Mouse (Mus musculus) MEL (cell line): ENCODE results near the gene Amacr. TPM values are rescaled to one million over a fixed set of nuclear protein-coding genes. Genes with fewer than 3 reads are reported as not detected.
"Not testable (repeated sequence)": the region's sequence is repeated elsewhere in the genome, so short reads cannot be mapped to it uniquely, and the experiment has no call there.

Experiments
- DNase-seq: peaks from one replicate; pipeline ENCODE4 v3.0.0; 2011; ENCODE audit warnings: low read depth, low spot score
- H3K27ac ChIP-seq: 2 replicates; pipeline ENCODE4 v1.5.1; 2012; ENCODE audit warnings: low read depth, mild to moderate bottlenecking, control low read depth, low read length, moderate library complexity; ENCODE audit not compliant: control insufficient read depth
- H3K27me3 ChIP-seq, 2 experiments: fragments of 150-350 bp in 1 of 2; sonication (generic) in 1 of 2; 2 replicates each; pipeline ENCODE4 v1.6.1; 2012; ENCODE audit warnings: low read length in 2 of 2, mild to moderate bottlenecking in 2 of 2, improper control_type of control experiment in 1 of 2, moderate library complexity in 1 of 2; ENCODE audit not compliant: insufficient read depth in 2 of 2, control insufficient read depth in 1 of 2
- H3K36me3 ChIP-seq, 2 experiments: 2 replicates each; pipeline ENCODE4 v1.6.1; 2012 to 2014; ENCODE audit warnings: low read length in 2 of 2, improper control_type of control experiment in 1 of 2, inconsistent platforms in 1 of 2, mild to moderate bottlenecking in 1 of 2; ENCODE audit not compliant: insufficient read depth in 2 of 2, control insufficient read depth in 1 of 2
- H3K4me1 ChIP-seq, 2 experiments: fragments of 150-350 bp in 1 of 2; sonication (generic) in 1 of 2; 2 replicates each; pipeline ENCODE4 v1.6.1; 2012; ENCODE audit warnings: low read length in 2 of 2, improper control_type of control experiment in 1 of 2, mild to moderate bottlenecking in 1 of 2; ENCODE audit not compliant: insufficient read depth in 2 of 2, control insufficient read depth in 1 of 2
- H3K4me3 ChIP-seq, 2 experiments: fragments of 150-350 bp in 1 of 2; sonication (generic) in 1 of 2; 2 replicates each; pipeline ENCODE4 v1.5.1; 2012; ENCODE audit warnings: low read depth in 2 of 2, low read length in 2 of 2, mild to moderate bottlenecking in 2 of 2, moderate library complexity in 2 of 2, control low read depth in 1 of 2, improper control_type of control experiment in 1 of 2; ENCODE audit not compliant: control insufficient read depth in 1 of 2, insufficient read depth in 1 of 2
- H3K79me2 ChIP-seq: 2 replicates; pipeline ENCODE4 v1.6.1; 2012; ENCODE audit warnings: mild to moderate bottlenecking, low read length, moderate library complexity; ENCODE audit not compliant: control insufficient read depth, poor library complexity, insufficient read depth
- H3K9ac ChIP-seq: 2 replicates; pipeline ENCODE4 v1.6.1; 2012; ENCODE audit warnings: low read depth, mild to moderate bottlenecking, control low read depth, low read length, moderate library complexity; ENCODE audit not compliant: control insufficient read depth, poor library complexity, severe bottlenecking
- H3K9me3 ChIP-seq: fragments of 150-350 bp; sonication (generic); replicated peaks from 2 replicates; pipeline ENCODE4 v1.6.1; 2012; ENCODE audit warnings: mild to moderate bottlenecking, low read length, improper control_type of control experiment, moderate library complexity; ENCODE audit not compliant: insufficient read depth
- CTCF ChIP-seq, 3 experiments: IDR thresholded peaks in 2 of 3; conservative IDR thresholded peaks in 1 of 3; 2 replicates each; pipeline ENCODE4 v1.5.1; 2011 to 2012; ENCODE audit warnings: low read length in 3 of 3, low read depth in 2 of 3, mild to moderate bottlenecking in 2 of 3, improper control_type of control experiment in 1 of 3, inconsistent platforms in 1 of 3, mixed read lengths in 1 of 3, moderate library complexity in 1 of 3; ENCODE audit not compliant: control insufficient read depth in 1 of 3, insufficient read depth in 1 of 3, poor library complexity in 1 of 3, severe bottlenecking in 1 of 3
- EP300 ChIP-seq, 2 experiments: IDR thresholded peaks; 2 replicates each; pipeline ENCODE4 v1.6.1; 2011; ENCODE audit warnings: improper control_type of control experiment in 2 of 2, low read length in 2 of 2, low read depth in 1 of 2, mild to moderate bottlenecking in 1 of 2
- GATA1 ChIP-seq: IDR thresholded peaks from 2 replicates; pipeline ENCODE4 v1.6.1; 2011; ENCODE audit warnings: low read depth, low read length, improper control_type of control experiment
- MAZ ChIP-seq: IDR thresholded peaks from 2 replicates; pipeline ENCODE4 v1.6.1; 2012; ENCODE audit warnings: low read depth, mild to moderate bottlenecking, inconsistent platforms, low read length, improper control_type of control experiment
- MEF2A ChIP-seq: IDR thresholded peaks from 2 replicates; pipeline ENCODE4 v1.6.1; 2014; ENCODE audit warnings: low read depth, mild to moderate bottlenecking, inconsistent platforms, low read length, improper control_type of control experiment; ENCODE audit not compliant: poor library complexity, insufficient replicate concordance, severe bottlenecking; ENCODE audit errors: extremely low read depth
- MXI1 ChIP-seq: IDR thresholded peaks from 2 replicates; pipeline ENCODE4 v1.6.1; 2011; ENCODE audit warnings: mild to moderate bottlenecking, low read depth, low read length, improper control_type of control experiment
- MYC ChIP-seq: IDR thresholded peaks from 2 replicates; pipeline ENCODE4 v1.6.1; 2011; ENCODE audit warnings: low read depth, mild to moderate bottlenecking, low read length, improper control_type of control experiment, moderate library complexity
- NELFE ChIP-seq: IDR thresholded peaks from 2 replicates; pipeline ENCODE4 v1.6.1; 2011; ENCODE audit warnings: low read depth, low read length, improper control_type of control experiment
- NRF1 ChIP-seq: IDR thresholded peaks from 2 replicates; pipeline ENCODE4 v1.6.1; 2014; ENCODE audit warnings: low read depth, mild to moderate bottlenecking, inconsistent platforms, low read length, improper control_type of control experiment, moderate library complexity; ENCODE audit not compliant: poor library complexity, insufficient read depth, severe bottlenecking
- POLR2A ChIP-seq, 2 experiments: IDR thresholded peaks; 2 replicates each; pipeline ENCODE4 v1.6.1; 2011 to 2012; ENCODE audit warnings: low read length in 2 of 2, mild to moderate bottlenecking in 2 of 2, control low read depth in 1 of 2, improper control_type of control experiment in 1 of 2, low read depth in 1 of 2, moderate library complexity in 1 of 2; ENCODE audit not compliant: control insufficient read depth in 1 of 2, insufficient read depth in 1 of 2, poor library complexity in 1 of 2
- POLR2AphosphoS2 ChIP-seq: IDR thresholded peaks from 2 replicates; pipeline ENCODE4 v1.6.1; 2011; ENCODE audit warnings: low read length, improper control_type of control experiment
- POLR2AphosphoS5 ChIP-seq: IDR thresholded peaks from 2 replicates; pipeline ENCODE4 v1.6.1; 2012; ENCODE audit warnings: low read depth, borderline replicate concordance, mild to moderate bottlenecking, inconsistent platforms, low read length, moderate library complexity, mixed read lengths
- RAD21 ChIP-seq: IDR thresholded peaks from 2 replicates; pipeline ENCODE4 v1.6.1; 2011; ENCODE audit warnings: mild to moderate bottlenecking, low read depth, low read length, improper control_type of control experiment
- RCOR1 ChIP-seq: IDR thresholded peaks from 2 replicates; pipeline ENCODE4 v1.6.1; 2012; ENCODE audit warnings: low read depth, mild to moderate bottlenecking, inconsistent platforms, low read length, improper control_type of control experiment
- TBP ChIP-seq: IDR thresholded peaks from 2 replicates; pipeline ENCODE4 v1.8.0; 2011; ENCODE audit warnings: low read depth, low read length, improper control_type of control experiment
- UBTF ChIP-seq: IDR thresholded peaks from 2 replicates; pipeline ENCODE4 v1.6.1; 2012; ENCODE audit warnings: low read depth, mild to moderate bottlenecking, inconsistent platforms, low read length, improper control_type of control experiment, moderate library complexity, borderline replicate concordance; ENCODE audit not compliant: insufficient read depth
- ZNF384 ChIP-seq: IDR thresholded peaks from 2 replicates; pipeline ENCODE4 v1.6.1; 2012; ENCODE audit warnings: low read depth, mild to moderate bottlenecking, inconsistent platforms, low read length, improper control_type of control experiment
- polyA plus RNA-seq, 2 experiments: library from polyadenylated mRNA; stranded (reverse) in 1 of 2; unstranded in 1 of 2; fragments of >175 nt in 1 of 2; fragments of >200 nt in 1 of 2; gene quantifications; 2 replicates each; pipeline versions ENCODE4 v1.2.1 to v1.2.4; 2012; ENCODE audit warnings: low replicate concordance in 2 of 2, low read depth in 1 of 2; ENCODE audit not compliant: insufficient read length in 2 of 2, insufficient read depth in 1 of 2, missing spikeins in 1 of 2
- total RNA-seq: library from RNA; depleted of rRNA; stranded (reverse); fragments of 300-350 nt; gene quantifications from 2 replicates; pipeline ENCODE4 v1.2.3, GENCODE M21; 2012

Amacr gene
- total and polyA plus RNA-seq, 3 experiments: not detected

DNA sequence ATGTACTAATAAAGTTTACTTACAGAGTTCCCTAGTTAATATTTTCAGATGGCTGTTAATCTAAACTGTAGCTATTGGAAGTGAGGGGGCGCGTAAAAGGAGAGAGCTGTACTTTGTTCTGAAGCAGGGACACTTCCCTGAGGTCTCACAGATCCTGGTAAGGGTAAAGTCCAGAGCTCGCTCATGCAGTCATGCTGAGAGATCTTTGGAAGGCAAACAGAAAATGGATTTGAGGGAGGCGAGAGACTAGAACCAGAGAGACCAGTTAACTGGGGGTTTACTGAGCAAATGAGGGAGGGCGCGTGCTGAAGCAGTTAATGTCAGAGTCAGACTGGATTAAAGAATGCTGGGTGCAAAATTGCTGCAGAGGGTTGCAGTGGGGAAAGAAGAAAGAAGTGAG, 4.2 kb downstream of the Amacr start:
- no peaks in the 10 kb centered on the region for H3K27me3 ChIP-seq
- no peak overlapping the region for H3K9ac ChIP-seq
- no peak overlapping the region for H3K27ac ChIP-seq
- no peak overlapping the region for H3K4me3 ChIP-seq
- H3K36me3 ChIP-seq: no peaks in the 10 kb centered on the region
- H3K9me3 ChIP-seq: no peaks in the 10 kb centered on the region
- no peaks in the 10 kb centered on the region for H3K4me1 ChIP-seq
- DNase-seq: no peak
- TF ChIP-seq MEF2A (no peak), NELFE (no peak), EP300 (IDR thresholded peaks at IDR 0.05; ENCODE audit: low read depth in 1 of 2, low read length in 2 of 2) (no peak), GATA1 (no peak), RAD21 (no peak), MYC (no peak), UBTF (no peak), MXI1 (no peak), NRF1 (no peak), POLR2AphosphoS2 (no peak), MAZ (no peak), POLR2A (IDR thresholded peaks at IDR 0.05; ENCODE audit: control insufficient read depth in 1 of 2, insufficient read depth in 1 of 2, low read depth in 1 of 2, low read length in 2 of 2, poor library complexity in 1 of 2) (no peak), CTCF (IDR thresholded peaks at IDR 0.05 in 2 of 3, conservative IDR thresholded peaks at IDR 0.05 in 1 of 3; ENCODE audit: control insufficient read depth in 1 of 3, insufficient read depth in 1 of 3, low read depth in 2 of 3, low read length in 3 of 3, poor library complexity in 1 of 3, severe bottlenecking in 1 of 3) (no peak), TBP (no peak)
- H3K79me2 ChIP-seq: no peaks in the 10 kb centered on the region

DNA sequence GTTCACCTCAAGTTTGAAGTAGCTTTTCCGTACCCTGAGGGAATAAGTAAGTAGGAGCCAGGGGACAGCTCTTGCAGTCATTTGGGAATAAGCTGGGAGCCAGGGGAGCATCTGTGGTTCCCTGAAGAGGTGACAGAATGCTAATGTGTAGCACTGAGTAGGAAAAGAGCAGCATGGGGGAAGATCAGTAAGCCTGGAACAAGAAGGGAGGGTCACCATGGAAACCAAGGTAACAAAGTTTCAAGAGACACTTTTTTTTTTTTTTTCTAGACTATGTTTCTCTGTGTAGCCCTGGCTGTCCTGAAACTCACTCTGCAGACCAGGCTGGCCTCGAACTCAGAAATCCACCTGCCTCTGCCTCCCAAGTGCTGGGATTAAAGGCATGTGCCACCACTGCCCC, 4.9 kb downstream of the Amacr start:
- not testable (repeated sequence) for H3K4me1 ChIP-seq, DNase-seq, H3K4me3 ChIP-seq, H3K79me2 ChIP-seq, H3K27ac ChIP-seq, H3K9me3 ChIP-seq, H3K36me3 ChIP-seq, H3K27me3 ChIP-seq, H3K9ac ChIP-seq

- no peaks in the 10 kb centered on the region for H3K79me2 ChIP-seq
- H3K4me1 ChIP-seq: no peaks in the 10 kb centered on the region
- DNase-seq: no peak
- no peaks in the 10 kb centered on the region for H3K27me3 ChIP-seq
- no peaks in the 10 kb centered on the region for H3K36me3 ChIP-seq
- no peak for TF ChIP-seq ZNF384
- TF ChIP-seq RCOR1: no peak
- TF ChIP-seq POLR2AphosphoS2: no peak
- no peak for TF ChIP-seq POLR2AphosphoS5
- H3K27ac ChIP-seq: no peak overlapping the region
- H3K9ac ChIP-seq: no peak overlapping the region
- no peaks in the 10 kb centered on the region for H3K9me3 ChIP-seq
- no peak overlapping the region for H3K4me3 ChIP-seq
These were observed 8.9 kb downstream of the Amacr start for GRCm38 (mm10) chr15:10990411-10990810.
